Mouse (Mus musculus): ENCODE data around the gene Cd40lg.

Gene Cd40lg

GRCm38 (mm10) chrX:57263515-57263914 lies 51.6 kb downstream of the Cd40lg start:
- DNase-seq (ENCODE audit: low read depth, low spot score) = no peak

Data from CD4-positive, CD25-positive, alpha-beta regulatory T cell, adult 2 months (primary cell).